Mouse (Mus musculus): ENCODE measurements around the gene Adcy7. TPM values are rescaled to one million over a fixed set of nuclear protein-coding genes. Genes with fewer than 3 reads are reported as not detected.

Gene Adcy7
- total RNA-seq (2021): 1 to 10 TPM; 6.8 to 8.0 TPM
- long read RNA-seq, experiment 1, partial matches to known transcripts: 0 of 1 reads
- long read RNA-seq, experiment 1, other reads (novel, unspliced or antisense): 1 of 1 reads
- long read RNA-seq, experiment 2, partial matches to known transcripts: 5 of 10 reads
- long read RNA-seq, experiment 2, other reads (novel, unspliced or antisense): 5 of 10 reads

GRCm38 (mm10) chr8:88272231-88273050, at the start of gene Adcy7:
Adcy7 (plus strand) TSS chr8:88272403.
- no peak for DNase-seq (ENCODE audit: low spot score in 2 of 2)

GRCm38 (mm10) chr8:88225358-88225757, 46.8 kb upstream of the Adcy7 start:
- no peak for DNase-seq (ENCODE audit: low spot score in 2 of 2)

- DNase-seq (ENCODE audit: low spot score in 2 of 2): no peak
Measured at GRCm38 (mm10) chr8:88227851-88228250, 44.4 kb upstream of the Adcy7 start.

- DNase-seq (ENCODE audit: low spot score in 2 of 2): no peak
Measured at GRCm38 (mm10) chr8:88228286-88228685, 43.9 kb upstream of the Adcy7 start.

GRCm38 (mm10) chr8:88228800-88229199, 43.4 kb upstream of the Adcy7 start:
- no peak for DNase-seq (ENCODE audit: low spot score in 2 of 2)

- DNase-seq (ENCODE audit: low spot score in 2 of 2): no peak
Measured at GRCm38 (mm10) chr8:88236666-88237065, 35.5 kb upstream of the Adcy7 start.

GRCm38 (mm10) chr8:88237606-88238005, 34.6 kb upstream of the Adcy7 start:
- no peak for DNase-seq (ENCODE audit: low spot score in 2 of 2)

GRCm38 (mm10) chr8:88239277-88239676, 32.9 kb upstream of the Adcy7 start:
- DNase-seq (ENCODE audit: low spot score in 2 of 2): no peak

- no peak for DNase-seq (ENCODE audit: low spot score in 2 of 2)
Measured at GRCm38 (mm10) chr8:88241871-88242270, 30.3 kb upstream of the Adcy7 start.

GRCm38 (mm10) chr8:88244298-88244697, 27.9 kb upstream of the Adcy7 start:
- DNase-seq (ENCODE audit: low spot score in 2 of 2): no peak

GRCm38 (mm10) chr8:88252791-88253190, 19.4 kb upstream of the Adcy7 start:
- no peak for DNase-seq (ENCODE audit: low spot score in 2 of 2)

GRCm38 (mm10) chr8:88254957-88255356, 17.2 kb upstream of the Adcy7 start:
- no peak for DNase-seq (ENCODE audit: low spot score in 2 of 2)

GRCm38 (mm10) chr8:88258024-88258423, 14.2 kb upstream of the Adcy7 start:
- no peak for DNase-seq (ENCODE audit: low spot score in 2 of 2)

- DNase-seq (ENCODE audit: low spot score in 2 of 2): no peak
Measured at GRCm38 (mm10) chr8:88258544-88258943, 13.7 kb upstream of the Adcy7 start.

- DNase-seq (ENCODE audit: low spot score in 2 of 2): no peak
Measured at GRCm38 (mm10) chr8:88260466-88260980, 11.7 kb upstream of the Adcy7 start.

GRCm38 (mm10) chr8:88262831-88263635, 9.2 kb upstream of the Adcy7 start:
- no peak for DNase-seq (ENCODE audit: low spot score in 2 of 2)

- DNase-seq (ENCODE audit: low spot score in 2 of 2): no peak
Measured at GRCm38 (mm10) chr8:88265511-88265910, 6.7 kb upstream of the Adcy7 start.

GRCm38 (mm10) chr8:88266170-88266800, 5.9 kb upstream of the Adcy7 start:
- DNase-seq (ENCODE audit: low spot score in 2 of 2): peak; percentile 64 to 70

GRCm38 (mm10) chr8:88266801-88267403, 5.3 kb upstream of the Adcy7 start:
- no peak for DNase-seq (ENCODE audit: low spot score in 2 of 2)

- DNase-seq (ENCODE audit: low spot score in 2 of 2): no peak
Measured at GRCm38 (mm10) chr8:88269107-88269875, 2.9 kb upstream of the Adcy7 start.

All from adrenal gland, postnatal 4 days (tissue).